Mouse (Mus musculus): Measurements from ENCODE around the gene Nck2.
A peak's percentile ranks its signal among the peaks of the same experiment; 100 is the strongest.
"Not testable (repeated sequence)": the region's sequence is repeated elsewhere in the genome, so short reads cannot be mapped to it uniquely, and the experiment has no call there.

Gene Nck2

DNA sequence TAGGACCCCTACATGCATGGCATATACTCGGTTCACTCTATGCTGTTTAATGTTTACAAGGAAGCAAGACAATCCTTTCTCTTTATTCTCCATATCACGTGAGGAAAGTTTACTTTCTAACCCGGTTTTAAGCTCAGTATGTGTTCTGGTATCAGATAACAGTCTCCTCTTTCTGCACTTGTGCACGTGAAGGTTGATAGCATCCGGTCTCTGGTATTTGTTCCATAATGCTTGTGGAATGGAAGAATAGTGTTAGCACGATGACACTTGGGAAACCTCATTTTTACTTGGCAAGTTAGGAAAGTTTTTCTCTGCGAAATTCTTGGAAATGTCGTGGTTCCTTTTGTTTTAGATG, 58.4 kb downstream of the Nck2 start:
- DNase-seq = no peak

DNA sequence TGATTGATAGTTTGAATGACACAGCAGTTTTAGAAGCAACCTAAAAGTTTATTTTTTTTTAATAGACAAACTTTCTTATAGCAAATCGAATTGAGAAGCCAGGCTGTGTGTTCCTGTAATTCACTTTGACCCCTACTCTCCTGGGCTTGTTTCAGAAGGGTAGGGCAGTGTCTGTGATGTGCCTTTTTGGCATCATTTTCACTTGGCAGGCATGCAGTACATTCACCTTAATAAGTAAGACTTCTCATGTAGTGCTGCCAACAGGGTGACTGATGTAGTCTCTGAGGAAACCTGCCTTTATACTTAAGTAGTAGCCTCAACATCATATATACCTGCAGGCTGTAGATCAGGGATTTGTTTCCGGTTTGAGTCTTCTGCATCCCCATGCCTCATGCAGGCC, 58.9 kb downstream of the Nck2 start:
- no peak for DNase-seq

DNA sequence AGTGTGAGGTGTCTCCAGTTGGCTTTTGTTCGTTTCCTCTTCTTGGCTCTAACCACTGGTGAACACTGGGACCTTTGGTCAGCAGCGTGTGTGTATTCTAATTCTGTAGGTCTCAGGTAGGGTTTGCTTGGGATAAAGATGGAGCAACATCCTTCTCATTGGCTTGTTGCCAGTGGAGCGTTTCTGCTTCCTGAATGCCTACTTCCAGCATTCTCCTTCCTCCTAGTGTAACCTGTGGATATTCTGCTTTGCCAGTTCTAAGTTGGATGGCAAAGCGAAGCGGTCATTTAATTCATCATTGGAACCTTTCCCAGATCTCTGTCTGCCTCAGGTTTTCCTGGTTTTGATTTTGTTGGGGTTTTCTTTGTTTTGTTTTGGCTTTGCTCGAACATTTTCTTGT, 59.3 kb downstream of the Nck2 start:
- no peak for DNase-seq

DNA sequence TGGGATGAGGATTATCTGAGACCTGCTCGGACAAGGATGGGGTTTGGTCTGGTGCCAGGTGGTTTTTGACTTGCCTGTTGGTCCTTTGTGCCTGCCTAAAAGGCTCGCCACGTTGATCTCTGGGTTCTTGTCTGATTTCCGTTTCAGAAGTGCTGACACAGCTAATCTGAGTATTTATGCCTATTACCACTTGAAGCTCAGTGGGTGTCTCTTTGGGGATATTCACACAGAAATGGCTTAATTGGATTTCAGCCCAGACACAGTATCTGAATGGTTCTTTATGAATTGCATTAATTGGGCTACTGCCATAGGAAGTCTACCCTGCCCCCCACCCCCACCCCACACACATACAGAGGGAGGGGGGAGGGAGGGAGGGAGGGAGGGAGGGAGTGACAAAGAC, 59.9 kb downstream of the Nck2 start:
- peak; percentile 38 for DNase-seq

DNA sequence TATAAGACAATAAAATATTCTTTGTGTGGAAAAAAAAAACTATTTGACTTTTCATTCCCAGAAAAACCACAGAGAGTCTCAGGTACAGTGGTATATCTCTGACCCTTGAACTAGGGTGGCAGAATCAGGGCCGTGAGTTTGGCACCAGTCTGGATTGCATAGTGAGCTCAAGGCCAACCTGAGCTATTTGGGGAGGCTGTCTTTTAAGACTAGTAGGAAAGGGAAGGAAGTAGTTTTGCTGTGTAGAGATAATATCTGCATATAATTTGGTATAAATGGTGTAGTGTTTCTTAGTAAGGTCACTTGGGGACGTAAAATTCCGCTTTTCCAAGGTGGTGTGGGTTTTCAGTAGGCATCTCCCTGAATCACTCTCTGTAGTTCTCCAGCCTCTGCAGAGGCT, 62.3 kb downstream of the Nck2 start:
- no peak for DNase-seq

DNA sequence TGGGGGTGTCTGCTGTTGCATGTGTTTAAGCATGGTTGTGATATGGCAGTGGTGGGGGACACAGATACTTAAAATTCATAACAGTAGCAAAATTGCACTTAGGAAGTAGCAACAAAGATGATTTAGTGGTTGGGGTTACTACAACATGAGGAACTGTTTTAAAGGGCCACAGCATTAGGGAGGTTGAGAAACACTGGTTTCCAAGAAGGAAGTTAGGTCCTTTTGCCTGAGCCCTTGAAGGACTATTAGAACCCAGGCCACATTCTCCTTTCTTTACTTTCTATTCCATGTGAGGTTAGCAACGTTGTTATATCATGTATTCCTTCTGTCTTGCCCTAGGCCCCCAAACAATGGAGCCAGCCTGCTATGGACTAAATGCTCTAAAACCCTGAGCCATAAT, 63.4 kb downstream of the Nck2 start:
- DNase-seq = no peak

DNA sequence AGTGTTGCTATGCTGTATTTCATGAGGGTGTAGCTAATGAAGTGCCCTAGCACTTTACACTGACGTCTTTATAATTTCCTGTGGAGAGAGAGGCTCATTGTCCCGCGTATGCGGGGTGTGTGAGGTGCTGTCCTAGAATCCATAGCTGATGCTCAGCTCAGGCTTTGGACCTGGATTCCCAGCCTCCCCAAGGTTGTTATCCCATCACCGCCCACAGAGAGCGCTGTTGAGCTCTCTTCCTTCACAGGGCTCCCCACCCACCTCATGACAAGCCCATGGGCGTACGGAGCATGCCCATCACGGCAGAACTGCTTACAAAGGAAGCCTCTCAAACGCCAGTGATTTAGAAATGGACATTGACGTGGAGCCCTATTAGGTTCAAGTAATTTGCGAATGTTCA, 66.9 kb downstream of the Nck2 start:
- DNase-seq = peak; percentile 43

DNA sequence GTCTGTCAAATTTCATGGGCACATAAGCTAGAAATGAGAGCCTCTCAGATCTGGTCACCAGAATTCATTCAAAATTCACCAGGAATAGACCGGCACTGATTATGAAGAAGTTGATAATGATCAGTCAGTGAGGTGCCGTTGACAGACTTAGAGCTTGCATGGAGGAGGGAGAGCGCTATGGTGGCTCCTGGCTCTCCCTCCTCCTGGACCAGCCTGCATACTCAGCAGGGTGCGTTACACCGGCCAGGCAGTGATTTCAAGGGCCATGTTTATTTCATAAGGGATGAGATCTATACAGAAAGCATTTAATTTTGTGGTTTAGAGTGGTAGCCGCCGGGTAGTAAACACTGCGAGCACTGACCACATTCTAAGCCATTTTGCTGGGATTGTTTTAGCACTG, 67.3 kb downstream of the Nck2 start:
- DNase-seq = peak; percentile 64

DNA sequence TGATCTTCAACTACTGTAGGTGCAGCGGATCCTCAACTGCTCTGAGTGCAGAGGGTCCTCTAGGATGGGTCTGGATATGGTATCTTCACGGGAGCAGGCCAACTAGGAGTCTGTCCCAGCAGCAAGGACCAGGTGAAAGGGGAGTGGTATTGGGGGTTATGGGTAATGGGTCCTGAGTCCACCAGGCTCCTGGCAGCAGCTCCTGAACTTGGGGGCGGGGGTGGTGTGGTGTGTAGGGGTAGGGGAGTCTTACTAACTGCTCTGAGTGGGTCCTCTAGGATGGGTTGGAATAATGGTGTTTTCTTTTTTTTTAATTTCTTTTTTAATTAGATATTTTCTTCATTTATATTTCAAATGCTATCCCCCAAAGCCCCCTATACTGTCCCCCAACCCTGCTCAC, 73.0 kb downstream of the Nck2 start:
- DNase-seq = no peak

DNA sequence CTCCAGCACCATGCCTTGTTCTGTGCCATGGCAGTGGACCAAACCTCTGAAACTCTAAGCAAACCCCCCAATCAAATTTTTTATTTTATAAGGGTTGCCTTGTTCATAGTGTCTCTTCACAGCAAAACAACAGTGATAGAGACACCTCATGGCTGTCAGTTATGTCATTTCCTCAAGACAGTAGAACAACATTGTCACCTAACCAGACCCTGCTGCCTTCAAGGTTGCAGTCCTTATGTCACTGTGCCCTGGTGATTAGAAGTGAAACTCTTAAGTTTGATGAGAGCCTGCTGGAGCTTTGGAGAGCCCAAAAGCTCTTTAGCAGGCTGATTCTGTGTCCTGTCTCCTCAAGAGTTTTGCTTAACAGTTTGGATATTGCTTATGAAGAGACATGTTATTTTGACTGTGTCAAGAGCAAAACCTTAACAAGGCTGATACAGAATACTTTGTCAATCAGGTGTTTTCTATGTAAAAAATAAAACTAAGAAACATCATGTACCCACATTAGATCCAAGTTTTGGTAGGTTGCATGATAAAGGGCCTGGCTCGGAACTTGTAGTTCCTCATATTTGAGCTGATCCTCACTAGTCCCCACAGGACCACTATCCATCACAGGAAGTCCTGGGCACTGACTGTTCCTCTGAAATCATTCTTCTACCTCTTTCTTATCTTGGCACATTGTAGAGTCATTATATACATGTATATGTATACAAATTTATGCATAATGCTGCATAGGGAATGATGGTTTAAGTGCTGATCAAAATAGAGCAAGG, 76.0 kb downstream of the Nck2 start:
- no peak for DNase-seq

DNA sequence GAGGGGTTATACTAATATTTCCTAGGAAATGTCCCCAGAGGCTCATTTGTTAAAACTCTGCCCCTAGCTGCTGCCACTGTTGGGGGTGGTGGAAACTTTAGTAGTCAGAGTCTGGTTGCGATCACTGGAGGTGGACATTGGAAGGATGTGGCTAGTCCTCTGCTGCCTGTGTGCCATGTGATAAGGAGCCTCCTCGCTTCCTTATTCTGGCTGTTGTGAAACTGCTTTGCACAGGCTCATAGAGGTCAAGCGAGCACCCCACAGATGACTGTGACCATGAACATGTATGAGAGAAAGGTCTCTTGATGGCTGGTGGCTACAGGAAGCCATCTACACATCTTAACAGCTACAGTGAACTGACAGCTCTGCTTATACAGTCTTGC, 76.6 kb downstream of the Nck2 start:
- DNase-seq = no peak

DNA sequence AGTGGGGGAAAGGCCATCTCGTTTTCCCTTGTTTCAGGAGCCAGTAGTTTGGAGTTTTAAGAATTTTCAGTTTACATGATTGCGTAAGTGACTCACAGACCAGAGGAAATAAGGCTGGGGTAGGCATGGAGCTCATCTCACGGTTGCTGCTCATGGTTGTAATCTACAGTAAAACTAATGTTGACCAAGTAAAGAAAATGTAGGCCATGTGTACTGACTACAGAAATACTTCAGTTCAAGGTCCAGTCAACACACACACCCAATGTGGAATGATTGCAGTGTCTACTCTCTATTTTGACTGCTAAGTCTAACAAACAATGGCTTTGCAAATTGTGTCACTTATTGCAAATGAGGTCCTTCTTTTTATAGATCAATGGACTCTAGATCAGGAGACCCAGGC, 77.1 kb downstream of the Nck2 start:
- no peak for DNase-seq

DNA sequence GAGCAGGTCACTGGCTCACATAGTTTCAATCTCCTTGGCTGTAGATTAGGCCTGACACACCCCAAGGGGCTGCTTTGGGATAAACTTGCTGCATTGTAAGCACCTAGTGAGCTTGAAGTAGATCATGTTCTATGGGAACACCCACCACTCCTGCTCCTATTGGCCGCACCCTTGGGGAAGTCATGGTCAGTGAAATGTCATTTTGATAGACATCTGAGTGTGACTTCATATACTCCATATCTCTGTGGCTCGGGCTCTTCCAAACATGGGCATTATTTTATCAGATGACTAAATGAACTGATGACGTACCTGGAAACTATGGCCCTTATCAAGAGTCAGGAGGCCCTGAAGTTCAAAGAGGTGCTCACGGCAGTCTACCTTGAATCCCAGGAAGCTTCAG, 77.6 kb downstream of the Nck2 start:
- DNase-seq = no peak

DNA sequence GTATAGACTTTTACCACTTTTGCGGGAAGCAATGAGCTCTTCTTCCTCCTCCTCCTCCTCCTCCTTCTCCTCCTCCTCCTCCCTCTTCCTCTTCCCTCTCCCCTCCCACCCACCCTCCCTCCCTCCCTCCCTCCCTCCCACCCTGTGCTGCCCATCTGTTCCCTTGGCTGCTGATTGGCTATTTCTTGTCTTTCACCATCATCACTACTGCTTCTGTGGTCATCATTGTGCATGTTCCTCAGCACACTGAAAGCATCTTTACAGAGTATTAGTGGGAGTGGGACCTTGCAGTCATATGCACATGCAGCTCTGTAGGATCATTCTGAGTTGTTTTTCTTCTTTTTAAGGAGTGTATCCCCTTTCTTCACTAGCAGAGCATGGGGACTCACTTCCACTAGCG, 78.6 kb downstream of the Nck2 start:
- no peak for DNase-seq

DNA sequence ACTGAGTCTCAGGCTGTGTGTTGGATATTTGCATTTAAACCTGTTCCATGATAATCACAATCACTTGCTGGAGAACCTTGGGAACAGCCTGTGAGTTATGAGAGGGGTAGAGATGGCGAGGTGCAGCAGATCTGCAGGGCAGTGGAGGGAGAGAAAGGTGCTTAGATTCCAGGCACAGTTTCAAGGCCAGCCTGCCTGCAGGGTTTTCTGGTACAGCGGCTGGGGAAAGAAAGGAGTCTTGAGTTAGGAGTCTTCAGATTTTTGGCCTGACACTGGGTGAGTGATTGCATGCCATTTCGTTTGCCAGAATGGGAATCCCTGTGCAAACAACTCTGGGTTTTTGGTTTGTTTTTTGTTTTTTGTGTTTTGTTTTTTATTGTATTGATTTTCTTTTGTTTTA, 80.0 kb downstream of the Nck2 start:
- no peak for DNase-seq

DNA sequence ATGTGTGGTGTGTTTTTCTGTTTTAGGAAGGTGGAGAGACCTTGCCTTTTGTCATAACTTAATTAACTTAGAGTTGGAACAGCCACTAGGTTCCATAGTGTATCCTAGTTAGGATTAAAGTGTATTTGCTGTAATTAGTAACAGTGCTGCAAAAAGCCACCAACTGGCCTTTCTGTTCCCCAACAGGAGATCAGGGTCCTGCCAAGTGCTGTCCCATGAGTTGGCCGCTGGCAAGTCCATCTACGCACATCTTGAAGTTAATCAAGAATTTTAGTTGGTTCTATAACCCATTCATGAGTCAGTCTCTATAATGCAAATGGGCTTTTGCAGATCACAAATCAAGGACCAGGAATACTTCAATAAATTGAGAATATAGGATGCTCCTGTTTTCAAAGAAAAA, 83.9 kb downstream of the Nck2 start:
- DNase-seq = no peak

DNA sequence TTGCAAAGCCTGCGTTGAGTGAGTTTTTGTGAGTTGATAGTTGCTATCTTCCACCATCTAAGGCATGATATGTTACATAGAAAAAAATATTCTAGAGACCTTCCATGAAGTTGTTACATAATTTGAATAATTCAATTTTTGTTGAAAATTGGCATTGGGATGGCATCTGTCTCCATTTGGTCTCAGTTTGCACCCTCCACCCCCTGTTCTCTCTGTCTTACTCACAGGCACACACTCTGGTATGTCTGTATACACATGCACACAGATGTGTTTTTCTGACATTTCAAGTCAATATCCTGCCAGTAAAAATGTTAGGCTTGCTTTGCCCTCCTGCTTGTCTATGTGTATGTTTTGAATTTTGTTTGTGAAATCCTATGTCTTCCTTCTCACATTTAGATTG, 84.7 kb downstream of the Nck2 start:
- no peak for DNase-seq

DNA sequence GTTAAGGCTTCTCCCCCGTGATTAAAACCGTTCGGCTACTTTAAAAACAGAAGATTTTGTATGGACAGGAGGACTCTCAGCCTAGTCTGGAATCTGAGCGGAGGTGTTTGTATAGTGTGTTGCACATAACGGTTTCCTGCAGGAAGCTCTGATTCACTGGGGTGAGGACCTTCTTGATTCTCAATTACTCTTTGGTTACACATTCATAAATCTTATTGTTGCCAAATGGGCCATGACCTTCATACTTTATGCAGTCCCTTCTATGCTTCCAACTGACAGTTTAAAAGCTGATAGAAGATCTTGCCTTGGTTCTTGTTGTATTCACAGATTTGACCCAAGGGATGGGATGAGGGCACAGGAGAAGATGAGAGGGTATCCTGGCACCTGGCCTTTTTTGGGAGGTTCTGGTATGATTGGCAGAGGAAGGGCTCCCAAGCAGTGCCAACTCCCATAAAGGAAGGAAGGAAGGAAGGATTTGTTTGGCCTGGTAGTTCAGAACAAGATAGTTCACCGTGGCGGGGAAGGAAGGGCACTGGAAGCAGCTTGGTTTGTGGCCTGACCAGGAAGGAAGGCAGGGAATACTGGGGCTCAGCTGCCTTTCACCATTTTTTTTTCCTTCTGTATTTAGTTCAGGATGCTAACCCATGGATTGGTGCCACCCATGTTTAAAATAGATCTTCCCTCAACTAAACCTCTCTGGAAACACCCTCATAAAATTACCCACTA, 86.1 kb downstream of the Nck2 start:
- no peak for DNase-seq

DNA sequence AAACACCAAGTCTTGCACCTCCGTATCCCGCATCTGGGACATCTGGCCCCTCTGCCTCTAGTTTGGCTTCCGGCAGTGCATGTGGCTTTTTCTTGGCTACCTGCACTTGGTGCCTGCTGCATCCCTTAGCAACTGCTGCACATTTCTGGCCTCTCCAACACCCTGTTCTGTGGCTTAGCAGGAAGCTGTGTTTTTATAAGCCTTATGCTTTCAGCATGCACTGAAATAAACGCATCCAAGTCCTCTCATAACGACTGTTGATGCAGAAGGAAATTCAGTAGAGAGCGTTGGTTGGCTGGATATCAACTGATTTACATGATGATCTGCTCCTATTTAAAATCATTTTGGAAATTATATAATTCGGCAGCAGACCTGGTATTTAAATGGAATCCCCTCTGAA, 86.9 kb downstream of the Nck2 start:
- DNase-seq = no peak

DNA sequence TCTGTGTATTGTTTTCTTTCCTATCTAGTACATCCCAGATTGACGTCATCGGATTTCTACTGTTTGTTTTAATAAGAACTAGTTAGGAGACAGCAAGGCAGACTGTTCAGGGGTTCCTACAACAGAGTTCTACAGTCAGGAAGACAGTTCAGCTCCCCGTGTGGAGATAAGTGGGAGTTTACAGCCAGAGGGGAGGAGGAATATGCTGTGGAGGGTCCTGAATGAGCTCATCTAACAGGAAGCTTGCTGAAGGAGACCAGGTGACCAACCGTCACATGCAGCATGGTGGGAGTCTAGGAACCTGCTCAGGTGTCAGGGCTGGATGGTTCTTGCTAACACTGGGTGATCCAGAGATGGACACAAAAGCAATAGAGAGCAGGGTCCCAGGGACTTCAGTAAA, 87.9 kb downstream of the Nck2 start:
- no peak for DNase-seq

DNA sequence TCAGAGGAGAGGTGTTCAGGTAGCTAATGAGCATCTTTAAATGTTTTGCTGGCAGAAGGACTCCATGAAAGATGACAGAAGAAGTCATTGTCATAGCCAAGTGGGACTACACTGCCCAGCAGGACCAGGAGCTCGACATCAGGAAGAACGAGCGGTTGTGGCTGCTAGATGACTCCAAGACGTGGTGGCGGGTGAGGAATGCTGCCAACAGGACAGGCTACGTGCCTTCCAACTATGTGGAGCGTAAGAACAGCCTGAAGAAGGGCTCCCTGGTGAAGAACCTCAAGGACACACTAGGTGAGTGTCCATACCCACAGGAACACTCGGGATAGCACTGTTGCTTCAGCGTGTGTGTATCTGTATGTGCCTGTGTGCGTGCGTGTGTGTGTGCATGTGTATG, 89.1 kb downstream of the Nck2 start:
- DNase-seq = not testable (repeated sequence)

DNA sequence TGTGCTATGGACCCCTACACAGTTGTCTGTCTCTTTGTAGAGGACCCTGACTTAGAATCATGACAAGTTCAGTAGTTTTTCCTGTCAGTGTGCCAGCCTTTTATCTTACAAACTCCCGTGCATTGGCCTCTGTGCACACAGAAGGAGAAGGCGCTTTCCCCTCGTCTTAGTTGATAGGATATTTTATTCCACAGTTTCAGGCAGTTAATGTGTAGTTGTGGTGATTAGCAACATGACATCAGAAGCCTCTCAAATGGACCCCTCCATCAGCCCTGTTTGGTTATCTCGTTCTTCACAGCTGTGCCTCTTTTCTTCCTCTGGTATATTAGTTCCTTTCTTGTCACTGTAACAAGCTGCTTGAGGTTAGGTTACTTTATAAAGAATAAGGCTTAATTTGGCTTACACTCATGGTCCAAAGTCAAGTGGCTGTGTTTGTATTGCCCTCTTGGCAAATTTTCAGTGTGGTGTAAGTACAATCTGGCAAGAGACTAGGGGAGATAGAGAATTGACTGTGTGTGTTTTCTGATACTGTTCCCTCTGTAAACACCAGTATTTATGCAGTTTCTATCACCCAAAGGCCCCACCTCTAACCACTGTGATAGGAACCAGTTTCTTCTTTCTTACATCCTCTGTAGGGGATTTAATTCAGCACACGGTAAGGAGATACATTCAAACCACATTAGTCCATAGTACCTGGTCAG, 89.8 kb downstream of the Nck2 start:
- no peak for DNase-seq

DNA sequence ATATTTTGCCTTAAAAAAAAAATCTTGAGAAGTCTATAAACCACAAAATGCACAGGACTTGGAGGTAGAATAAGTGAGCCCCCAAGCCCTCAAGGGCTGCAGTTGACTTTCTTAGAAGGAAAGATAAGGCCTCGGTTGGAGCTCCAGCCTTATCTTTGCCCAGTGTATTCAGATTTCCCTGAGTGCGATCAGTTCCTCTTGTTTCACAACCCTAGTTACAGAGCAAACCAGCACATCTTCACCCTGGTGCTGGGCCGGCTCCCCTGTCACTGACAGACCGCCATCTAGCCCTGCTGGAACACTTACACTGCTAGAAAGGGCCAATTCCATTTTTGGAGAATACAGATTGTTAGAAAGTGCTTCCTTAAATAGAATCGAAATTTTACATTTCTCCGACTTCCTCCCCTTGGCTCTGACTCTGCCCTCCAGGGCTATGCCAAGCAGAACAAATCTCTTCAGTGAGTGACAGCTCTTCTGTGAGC, 91.2 kb downstream of the Nck2 start:
- no peak for DNase-seq

DNA sequence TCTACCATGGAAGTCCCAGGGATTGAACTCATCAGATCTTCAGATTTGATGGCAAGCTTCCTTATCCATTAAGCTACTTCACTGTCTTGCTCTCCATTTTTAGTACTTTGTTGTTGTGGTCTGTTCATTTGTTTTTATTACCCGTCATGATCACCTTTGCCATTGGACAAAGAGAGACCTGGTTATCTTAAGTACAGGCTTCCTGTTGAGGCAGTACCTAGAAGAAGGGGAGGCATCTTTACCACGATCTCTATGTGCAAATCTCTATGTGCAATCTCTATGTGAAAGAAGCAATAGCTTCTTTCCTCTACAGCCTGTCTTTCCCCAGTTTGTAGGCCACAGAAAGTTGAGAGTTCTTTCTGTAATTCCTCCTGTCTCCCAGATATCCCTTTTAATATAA, 91.9 kb downstream of the Nck2 start:
- no peak for DNase-seq
